Mouse (Mus musculus) neutrophil, adult 5-6 weeks (primary cell): ENCODE measurements around the gene Tmem135. TPM values are rescaled to one million over a fixed set of nuclear protein-coding genes. Genes with fewer than 3 reads are reported as not detected.
A peak's percentile ranks its signal among the peaks of the same experiment; 100 is the strongest.

Experiments
- ATAC-seq: fragments of 151-379, 151-347 bp; 2 replicates; pipeline ENCODE4 v1.8.0; 2017; ENCODE audit warnings: mild to moderate bottlenecking, moderate TSS enrichment; ENCODE audit not compliant: insufficient number of reproducible peaks, poor library complexity, low FRiP score, severe bottlenecking; ENCODE audit errors: extremely low read depth
- total RNA-seq: library from RNA; stranded (forward); fragments of 200-1000 nt; gene quantifications from 2 replicates; pipeline ENCODE4 v1.2.3, GENCODE M21; 2017

Gene Tmem135
- total RNA-seq, 1 experiment from 2014 or later = 23.5 TPM

GRCm38 (mm10) chr7:89232499-89233145 is 171.4 kb downstream of the Tmem135 start:
- ATAC-seq = no peak

DNA sequence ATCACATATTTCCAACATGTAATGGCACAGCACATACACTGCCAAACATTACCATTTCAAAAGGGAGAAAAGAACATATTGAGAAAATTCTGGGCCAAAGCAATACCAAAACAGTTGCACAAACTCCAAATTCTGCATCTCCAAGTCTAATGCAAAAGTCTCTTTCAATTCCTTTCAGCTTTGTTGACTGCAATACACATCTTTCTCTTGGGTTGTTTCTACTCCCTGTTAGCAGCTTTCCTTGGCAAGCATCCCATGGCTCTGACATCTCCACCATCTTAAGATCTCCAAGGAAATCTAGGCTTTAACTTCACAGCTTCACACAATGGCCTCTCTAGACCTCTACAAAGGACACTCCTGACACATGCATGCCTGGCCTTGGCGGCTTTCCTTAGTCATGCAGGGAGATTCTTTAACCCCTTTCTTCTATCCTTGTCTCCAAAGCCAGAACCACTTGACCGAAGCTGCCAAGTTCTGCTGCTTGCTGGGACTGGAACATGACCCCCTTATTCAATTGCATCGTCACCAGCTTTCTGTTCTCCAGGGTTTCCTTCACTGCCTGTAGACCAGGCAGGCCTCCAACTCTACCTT is 172.7 kb downstream of the Tmem135 start:
- ATAC-seq = no peak

- ATAC-seq = no peak
Measured at GRCm38 (mm10) chr7:89222609-89223008, 181.4 kb downstream of the Tmem135 start.

DNA sequence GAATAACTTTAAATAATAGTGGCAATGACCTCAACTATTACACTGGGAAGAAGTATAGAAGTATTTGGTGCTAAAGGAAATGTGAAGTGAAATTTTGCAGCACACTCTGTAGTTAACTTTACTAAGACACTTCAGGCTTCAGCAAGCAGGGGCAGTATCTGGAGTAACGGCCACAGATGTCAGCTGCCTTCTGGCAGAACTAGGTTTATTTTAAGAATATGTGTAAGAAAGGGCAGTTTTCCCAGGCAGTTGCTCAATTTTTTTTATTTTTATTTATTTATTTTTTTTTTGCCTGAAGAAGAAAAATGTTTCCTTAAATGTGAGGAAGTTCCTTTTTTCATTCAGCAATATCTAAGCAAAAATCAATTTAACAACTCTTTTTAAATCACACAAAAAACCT is 187.4 kb downstream of the Tmem135 start:
- no peak for ATAC-seq

DNA sequence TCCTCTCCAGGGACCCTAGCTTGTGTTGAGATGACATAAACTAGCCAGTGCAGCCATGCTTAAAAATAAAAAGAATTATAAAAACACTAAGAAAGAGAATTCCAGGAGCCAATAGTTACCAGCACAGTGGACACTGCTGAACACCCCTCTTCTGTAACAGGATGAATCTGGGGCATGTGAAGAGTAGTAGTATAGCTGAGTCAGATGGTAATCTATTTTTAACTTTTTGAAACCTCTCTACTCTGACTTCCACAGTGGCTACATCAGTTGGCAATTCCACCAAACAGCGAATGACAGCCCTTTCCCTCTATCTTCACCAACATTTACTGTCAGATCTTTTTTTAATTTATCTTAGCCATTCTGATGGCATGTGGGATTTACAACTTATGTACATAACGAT is 187.9 kb downstream of the Tmem135 start:
- ATAC-seq = no peak

DNA sequence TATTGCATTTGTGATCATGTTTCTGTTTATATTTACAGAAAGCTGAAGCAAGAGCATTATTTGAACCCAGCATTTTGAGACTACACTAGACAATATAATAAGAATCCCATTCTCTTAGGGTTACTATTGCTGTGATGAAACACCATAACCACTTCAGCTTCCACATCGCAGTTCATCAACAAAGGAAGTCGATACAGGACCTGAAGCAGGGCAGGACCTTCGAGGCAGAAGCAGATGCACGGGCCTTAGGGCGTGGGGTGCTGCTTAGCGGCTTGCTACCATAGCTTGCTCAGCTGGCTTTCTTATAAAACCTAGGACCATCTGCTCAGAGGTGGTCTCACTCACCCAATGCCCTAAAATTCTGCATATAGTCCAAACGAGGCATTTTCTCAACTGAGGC is 188.3 kb downstream of the Tmem135 start:
- peak; percentile 57 for ATAC-seq

GRCm38 (mm10) chr7:89210506-89210905 is 193.5 kb downstream of the Tmem135 start:
- ATAC-seq = no peak

DNA sequence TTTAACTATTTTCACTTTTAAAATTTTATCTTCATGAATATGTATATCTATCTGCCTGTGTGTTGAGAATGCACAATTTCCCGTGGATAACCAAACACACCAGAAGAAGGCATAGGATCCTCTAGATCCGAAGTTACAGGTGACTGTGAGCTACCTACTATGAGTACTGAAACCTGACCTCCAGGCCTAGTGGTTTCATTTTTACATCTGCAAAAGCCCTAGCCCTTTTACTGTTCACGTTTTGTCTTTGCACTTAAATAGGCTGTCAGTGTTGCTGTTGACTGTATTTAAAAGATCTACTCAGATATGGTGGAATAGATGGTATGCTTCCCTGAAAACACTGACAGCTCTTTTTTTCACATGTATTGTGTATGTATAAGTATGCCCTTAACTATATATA is 197.9 kb downstream of the Tmem135 start:
- ATAC-seq = no peak

- no peak for ATAC-seq
Measured at GRCm38 (mm10) chr7:89205402-89205801, 198.6 kb downstream of the Tmem135 start.

GRCm38 (mm10) chr7:89203144-89203543 is 200.9 kb downstream of the Tmem135 start:
- ATAC-seq = no peak

DNA sequence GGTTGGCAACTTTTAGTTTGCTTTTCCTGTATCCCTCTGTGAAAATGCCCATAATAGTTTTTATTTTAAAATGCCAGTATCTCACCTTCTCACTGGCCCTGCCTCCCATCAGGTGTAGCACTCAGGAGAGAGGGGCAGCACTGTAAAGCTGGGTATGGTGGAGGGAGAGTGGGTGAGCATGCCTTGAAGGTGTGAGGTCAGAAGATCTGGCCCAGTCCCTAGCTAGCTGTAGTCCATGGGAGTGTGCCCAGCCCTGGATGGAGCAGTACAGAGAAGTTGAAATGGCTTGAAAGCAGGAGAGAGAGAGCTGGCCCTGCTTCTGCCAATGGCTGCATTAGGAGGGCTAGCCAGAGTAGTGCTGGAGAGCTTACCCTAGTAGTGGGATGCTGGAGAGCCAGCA is 202.1 kb downstream of the Tmem135 start:
- ATAC-seq = 0 out of 2 replicates have a peak, but pooled peaks have one; percentile 26

DNA sequence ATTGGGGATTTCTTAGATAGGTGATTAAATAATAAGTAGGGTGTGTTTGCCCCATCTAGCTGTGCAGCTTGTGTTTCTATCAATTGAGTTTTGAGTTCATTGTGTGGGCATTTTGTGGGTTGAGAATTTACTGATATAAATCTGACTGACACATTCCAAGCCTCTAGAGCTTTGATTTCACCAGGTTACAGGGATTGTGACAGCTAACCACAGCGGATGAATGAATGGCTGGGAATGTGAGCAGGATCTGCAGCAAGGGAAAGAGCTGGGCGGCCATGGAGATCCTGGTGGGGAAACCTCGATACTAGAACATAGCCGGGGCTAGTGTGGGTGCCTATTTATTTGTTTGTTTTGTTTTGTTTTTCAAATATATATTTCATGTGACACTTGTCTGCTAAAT is 205.5 kb downstream of the Tmem135 start:
- ATAC-seq = no peak

GRCm38 (mm10) chr7:89193459-89193858 is 210.6 kb downstream of the Tmem135 start:
- ATAC-seq = no peak

GRCm38 (mm10) chr7:89183928-89184327 is 220.1 kb downstream of the Tmem135 start:
- no peak for ATAC-seq

- no peak for ATAC-seq
Measured at GRCm38 (mm10) chr7:89182943-89183342, 221.1 kb downstream of the Tmem135 start.

DNA sequence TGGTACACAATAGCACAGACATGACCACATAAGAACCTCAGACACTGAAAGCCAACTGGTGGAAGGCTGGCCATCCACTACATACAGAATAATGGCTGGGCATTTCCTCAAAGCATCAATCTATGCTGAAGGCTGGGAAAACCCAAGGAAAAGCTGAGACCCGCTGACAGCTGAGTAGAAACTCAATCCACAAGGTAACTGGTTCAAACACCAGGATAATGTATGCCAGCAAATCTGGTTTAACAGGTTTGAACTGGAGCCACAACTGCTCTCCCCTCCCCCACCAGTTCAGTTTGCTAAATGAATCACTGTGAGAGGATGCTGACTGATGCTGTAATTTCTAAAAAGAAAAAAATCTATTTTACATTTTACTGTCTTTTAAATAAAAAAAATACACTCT is 222.7 kb downstream of the Tmem135 start:
- no peak for ATAC-seq

GRCm38 (mm10) chr7:89178601-89179000 is 225.4 kb downstream of the Tmem135 start:
- ATAC-seq = no peak

GRCm38 (mm10) chr7:89177926-89178325 is 226.1 kb downstream of the Tmem135 start:
- ATAC-seq = peak; percentile 96

- no peak for ATAC-seq
Measured at GRCm38 (mm10) chr7:89174430-89174829, 229.6 kb downstream of the Tmem135 start.

DNA sequence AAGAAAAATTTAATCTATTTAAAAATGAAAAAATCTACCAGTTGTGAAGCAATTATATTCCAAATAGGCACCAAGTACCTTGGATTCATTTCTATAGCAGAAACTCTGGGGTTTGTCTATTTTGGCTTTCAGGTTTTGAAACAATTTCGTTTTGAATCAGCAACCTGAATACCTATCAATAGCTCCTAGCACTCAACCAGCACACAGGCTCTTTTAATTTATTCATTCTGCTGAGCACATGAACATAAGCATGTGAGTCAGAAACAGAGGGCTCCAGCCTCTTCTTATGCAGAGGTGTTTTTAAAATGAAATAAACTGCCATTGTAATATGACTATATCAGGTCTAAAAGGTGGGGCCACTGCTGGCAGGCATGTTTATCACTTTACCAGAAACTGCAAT is 231.0 kb downstream of the Tmem135 start:
- ATAC-seq = no peak
